Mouse (Mus musculus): ENCODE measurements around the gene Tmprss11a. TPM values are rescaled to one million over a fixed set of nuclear protein-coding genes. Genes with fewer than 3 reads are reported as not detected.

Tmprss11a gene
- total RNA-seq (2023): not detected

DNA sequence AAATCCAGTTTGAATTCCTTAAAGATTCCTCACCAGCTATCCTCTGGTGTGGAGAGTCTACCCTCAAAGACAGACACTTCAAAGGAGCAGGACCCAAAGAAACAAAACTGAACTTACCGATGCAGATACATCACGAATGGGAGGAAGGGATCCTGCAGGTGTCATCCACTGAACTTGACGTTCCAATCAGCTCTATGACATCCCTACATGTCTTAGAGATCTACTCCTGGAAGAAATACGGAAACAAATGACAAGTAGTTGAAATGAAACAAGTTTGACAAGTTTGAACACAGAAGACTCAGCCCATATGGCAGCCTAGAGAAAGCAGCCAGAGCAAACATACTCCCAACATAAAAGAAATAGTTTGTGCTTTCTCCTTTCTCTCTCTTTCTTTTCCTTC, at the start of gene Tmprss11a:
Gene Tmprss11a (minus strand): TSS at position 101 of the 400 bp plus-strand sequence.

DNA sequence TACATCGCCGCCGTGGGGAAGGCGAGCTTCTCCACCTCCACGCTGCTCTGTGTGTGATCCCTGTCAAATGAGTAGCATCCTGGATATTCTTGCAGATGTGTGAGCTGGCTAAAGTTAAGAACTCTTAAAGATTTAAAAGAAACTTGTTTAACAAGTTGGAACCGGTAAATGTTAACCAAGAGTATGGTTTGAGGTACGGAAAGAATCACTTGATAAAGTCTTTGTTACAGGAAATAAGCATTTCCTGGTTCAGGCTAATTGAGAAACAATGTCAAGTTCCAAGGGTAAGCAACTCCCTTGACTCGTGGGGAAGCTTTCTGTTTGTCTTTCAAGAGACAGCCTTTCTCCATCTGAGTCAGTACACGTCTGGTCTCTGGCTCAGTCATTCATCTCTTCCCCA, 49.7 kb upstream of the Tmprss11a start, which contains the start of gene Tmprss11g:
Gene Tmprss11g (minus strand): TSS at position 101 of the 400 bp plus-strand sequence.

DNA sequence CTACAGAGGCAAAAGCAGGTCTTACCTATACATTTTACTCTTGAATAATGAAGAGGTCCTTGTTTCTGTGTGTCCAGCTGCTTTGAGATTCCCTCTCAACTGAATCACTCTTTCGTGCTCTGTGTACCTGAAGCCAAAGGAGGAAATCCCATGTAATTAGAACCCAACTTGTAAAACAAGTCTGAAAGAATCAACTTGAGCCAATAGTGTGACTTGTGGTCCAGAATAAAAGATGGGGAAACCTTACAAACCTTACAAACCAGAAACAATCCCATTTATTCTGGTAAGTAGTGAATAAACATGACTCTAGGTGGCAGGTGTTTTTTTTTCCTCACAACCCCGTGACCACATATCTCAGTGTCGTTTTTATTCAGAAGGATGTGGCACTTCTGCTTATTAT, 95.5 kb downstream of the Tmprss11a start, which contains the start of gene Tmprss11d:
Gene Tmprss11d (minus strand): TSS at position 101 of the 400 bp plus-strand sequence.

Other genes with a start within 250 kb of the Tmprss11a start
- gene Tmprss11c, start 179.7 kb downstream of the Tmprss11a start, total RNA-seq (2023): not detected
- not detected for gene Tmprss11d, start 95.6 kb downstream of the Tmprss11a start, total RNA-seq (2023)
- gene Tmprss11g, start 49.6 kb upstream of the Tmprss11a start, total RNA-seq (2023): not detected
- not detected for gene Tmprss11f, start 163.4 kb upstream of the Tmprss11a start, total RNA-seq (2023)
- gene Tmprss11b, start 207.4 kb upstream of the Tmprss11a start, total RNA-seq (2023): not detected